ENCODE assay signal across 8 mouse cellular contexts in the genomic region with DNA sequence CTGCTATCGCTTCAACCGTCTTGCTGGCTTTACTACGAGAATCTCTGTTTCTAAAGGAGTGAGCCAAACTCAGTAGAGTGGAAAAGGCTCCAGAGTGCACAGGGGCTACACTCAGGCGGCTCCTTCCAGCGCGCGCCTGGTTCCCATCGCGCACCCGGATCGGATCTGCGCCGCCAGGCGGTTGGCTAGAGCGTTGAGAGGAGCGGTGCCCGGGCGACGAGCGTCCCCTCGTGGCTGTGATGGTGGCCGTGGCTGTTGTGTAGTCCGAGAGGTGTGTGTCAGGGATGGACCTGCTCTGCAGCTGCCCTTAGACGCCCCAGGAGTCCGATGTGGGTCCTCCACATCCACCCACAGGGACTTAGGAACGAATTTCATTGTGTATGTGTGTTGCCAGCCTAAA. TPM values are rescaled to one million over a fixed set of nuclear protein-coding genes. Genes with fewer than 3 reads are reported as not detected.
DNase-seq lines count a peak whose midpoint lies in the region; ATAC-seq and TF ChIP-seq lines count a peak whose summit lies in the region.

A gene (plus strand): TSS at position 173 of the 400 bp plus-strand sequence.

- POLR2A ChIA-PET in Patski (lab: Charles Lee), result no interaction called here

- WGBS in liver, embryonic 16.5 days (ENCODE audit: insufficient replicate concordance), result 7% methylated on average over 26 of the region's 26 CpGs
- 6% methylated on average over 26 of the region's 26 CpGs for WGBS in neural tube, embryonic 14.5 days

- H3K9ac ChIP-seq in liver, embryonic 16.5 days (ENCODE audit: low read depth, low read length), result no peak within 1 kb of the TSS
- H3K9ac ChIP-seq in neural tube, embryonic 14.5 days (replicated peaks; ENCODE audit: low read depth, low read length), result no peak within 1 kb of the TSS

- H3K4me1 ChIP-seq in liver, embryonic 16.5 days (ENCODE audit: control insufficient read depth, low read depth, low read length), result no peaks in the 10 kb centered on the region
- no peaks in the 10 kb centered on the region for H3K4me1 ChIP-seq in neural tube, embryonic 14.5 days (ENCODE audit: control insufficient read depth, insufficient read depth, low read length)

- peak; percentile 34 for TF ChIP-seq CTCF in Patski (IDR thresholded peaks at IDR 0.05)

- CTCF ChIA-PET in Patski (lab: Charles Lee), result no interaction called here

- peak within 1 kb of the TSS; percentile 3; the same call in 1 of the 2 replicates for H3K4me2 ChIP-seq in liver, embryonic 16.5 days (ENCODE audit: low read depth, low read length)
- H3K4me2 ChIP-seq in neural tube, embryonic 14.5 days (ENCODE audit: low read depth, low read length), result 0 out of 2 replicates have a peak within 1 kb of the TSS, but pooled peaks have one; percentile 23

- in situ Hi-C loops in Patski (cut with MboI; ENCODE audit: low pct_unique_long_range_greater_than_20kb), result no loop called here

- no peaks in the 10 kb centered on the region for H3K36me3 ChIP-seq in liver, embryonic 16.5 days (ENCODE audit: control insufficient read depth, insufficient read depth)
- no peaks in the 10 kb centered on the region for H3K36me3 ChIP-seq in neural tube, embryonic 14.5 days (ENCODE audit: control insufficient read depth, insufficient read depth, low read length)

- no peak within 1 kb of the TSS for H3K4me3 ChIP-seq in liver, embryonic 16.5 days (ENCODE audit: low read depth, low read length)
- no peak within 1 kb of the TSS for H3K4me3 ChIP-seq in neural tube, embryonic 14.5 days (ENCODE audit: low read depth, low read length)

- H3K9me3 ChIP-seq in liver, embryonic 16.5 days (replicated peaks; ENCODE audit: control insufficient read depth, low read length), result no peaks in the 10 kb centered on the region
- H3K9me3 ChIP-seq in neural tube, embryonic 14.5 days (ENCODE audit: control insufficient read depth, low read length), result no peaks in the 10 kb centered on the region

- H3K27me3 ChIP-seq in Patski, result no peaks in the 10 kb centered on the region
- H3K27me3 ChIP-seq in liver, embryonic 16.5 days (ENCODE audit: control insufficient read depth, insufficient read depth, low read depth, low read length), result peaks cover 6% of the 10 kb centered on the region
- peaks cover 2% of the 10 kb centered on the region for H3K27me3 ChIP-seq in neural tube, embryonic 14.5 days (ENCODE audit: control insufficient read depth, insufficient read depth, low read length)

- ATAC-seq in Patski, result no peak
- peak; percentile 32 to 52; a peak in 3 of 4 replicates for ATAC-seq in hematopoietic stem cell, adult 5-6 weeks (replicated peaks in 1 of 2; ENCODE audit: insufficient read depth in 1 of 2, low FRiP score in 2 of 2, low TSS enrichment in 1 of 2, low read depth in 1 of 2, poor library complexity in 2 of 2, severe bottlenecking in 2 of 2)
- 0 out of 2 replicates have a peak, but pooled peaks have one; percentile 37 for ATAC-seq in liver, embryonic 16.5 days (ENCODE audit: low read depth)
- peak; percentile 79; the same call in 1 of the 2 replicates for ATAC-seq in neural tube, embryonic 14.5 days (ENCODE audit: low read depth)

- no peak within 1 kb of the TSS for H3K27ac ChIP-seq in liver, embryonic 16.5 days (ENCODE audit: low read length)
- no peak within 1 kb of the TSS for H3K27ac ChIP-seq in neural tube, embryonic 14.5 days (ENCODE audit: low read depth, low read length)

- DNase-seq in Patski (ENCODE audit: low read depth, low spot score), result no peak
- peak; percentile 94 to 95 for DNase-seq in cerebellum, postnatal 10 days
- peak; percentile 53 to 83 for DNase-seq in frontal cortex, postnatal 10 days (ENCODE audit: low spot score in 2 of 2)
- peak; percentile 79 to 93 for DNase-seq in layer of hippocampus, adult 18-20 months (ENCODE audit: low spot score in 2 of 2)
- DNase-seq in urinary bladder, adult 18-20 months (ENCODE audit: low spot score in 2 of 2), result peak; percentile 70 to 80

RNA-seq across cellular contexts. Expression of the gene that starts here (rescaled TPM):
- polyA plus RNA-seq in Patski (2021), result not detected
- total RNA-seq in hematopoietic stem cell, adult 5-6 weeks (2017), result not detected in 2 replicates
- total RNA-seq in layer of hippocampus, adult 18-20 months (2021), result not detected
- 0.02 and 0.04 TPM in 2 replicates for polyA plus RNA-seq in liver, embryonic 16.5 days (2015; fragmentation: Nextera tagmentation; extraction: Ambion mirVana)
- polyA plus RNA-seq in neural tube, embryonic 14.5 days (2014; fragmentation: Nextera tagmentation; extraction: Ambion mirVana), result not detected in 2 replicates

Comparison
In these comparisons a context has a peak if more than half of its experiments do, and no peak if none do; other contexts are left out.
1. Peak in ATAC-seq in hematopoietic stem cell, adult 5-6 weeks; RNA of the gene not detected or under 1 TPM.
2. Peak in DNase-seq in layer of hippocampus, adult 18-20 months; RNA of the gene not detected or under 1 TPM.
3. Peak in ATAC-seq and H3K4me2 ChIP-seq in liver, embryonic 16.5 days; RNA of the gene not detected or under 1 TPM.
4. Peak in ATAC-seq and H3K4me2 ChIP-seq in neural tube, embryonic 14.5 days; RNA of the gene not detected or under 1 TPM.